Mouse (Mus musculus) kidney, postnatal 0 days (tissue): ENCODE results near the gene P2ry13. TPM values are rescaled to one million over a fixed set of nuclear protein-coding genes. Genes with fewer than 3 reads are reported as not detected.

ENCODE experiments used
- ATAC-seq: fragments of 200-750 bp; cut with Nextera tagmentation; replicated peaks from 2 replicates; pipeline ENCODE4 v1.8.0; 2017; ENCODE audit warnings: low read depth, moderate number of reproducible peaks, moderate TSS enrichment, moderate library complexity; ENCODE audit not compliant: low FRiP score
- DNase-seq: peaks from one replicate; pipeline ENCODE4 v3.0.0-alpha.2; 2016; ENCODE audit warnings: low spot score
- H3K27ac ChIP-seq: fragments of 300-500 bp; sonication (generic); 2 replicates; pipeline ENCODE4 v1.5.1; 2014; ENCODE audit warnings: mild to moderate bottlenecking
- H3K27me3 ChIP-seq: fragments of 300-500 bp; sonication (generic); 2 replicates; pipeline ENCODE4 v1.6.1; 2014; ENCODE audit warnings: low read length, mixed read lengths; ENCODE audit not compliant: insufficient read depth
- H3K36me3 ChIP-seq: fragments of 300-500 bp; sonication (generic); 2 replicates; pipeline ENCODE4 v1.6.1; 2014; ENCODE audit warnings: low read length, mixed read lengths; ENCODE audit not compliant: insufficient read depth
- H3K4me1 ChIP-seq: fragments of 300-500 bp; sonication (generic); replicated peaks from 2 replicates; pipeline ENCODE4 v1.6.1; 2014; ENCODE audit warnings: antibody characterized with exemption, low read length, mixed read lengths; ENCODE audit not compliant: insufficient read depth
- H3K4me2 ChIP-seq: fragments of 300-500 bp; sonication (generic); 2 replicates; pipeline ENCODE4 v1.6.1; 2014; ENCODE audit warnings: mild to moderate bottlenecking, low read length, moderate library complexity, mixed read lengths
- H3K4me3 ChIP-seq: fragments of 300-500 bp; sonication (generic); replicated peaks from 2 replicates; pipeline ENCODE4 v1.5.1; 2014; ENCODE audit warnings: low read depth, low read length
- H3K9ac ChIP-seq: fragments of 300-500 bp; sonication (generic); 2 replicates; pipeline ENCODE4 v1.6.1; 2014; ENCODE audit warnings: low read depth, low read length
- H3K9me3 ChIP-seq: fragments of 300-500 bp; sonication (generic); replicated peaks from 2 replicates; pipeline ENCODE4 v1.6.1; 2016; ENCODE audit warnings: low read length, inconsistent platforms, mixed read lengths
- CTCF ChIP-seq: IDR thresholded peaks from 2 replicates; pipeline ENCODE4 v1.5.1; 2016; ENCODE audit warnings: antibody characterized with exemption, low read depth, mild to moderate bottlenecking, moderate library complexity
- WGBS: fragments of 180-500 bp; shearing (Covaris S2); extraction: QIAGEN DNeasy Blood & Tissue Kit; methylation state at CpG from one replicate; pipeline ENCODE4 v1.1.7; 2014; 5-methylcytosine and 5-hydroxymethylcytosine counted together
- polyA plus RNA-seq: library from polyadenylated mRNA; unstranded; fragments of >200 nt; fragmentation: Nextera tagmentation; extraction: Ambion mirVana; gene quantifications from 2 replicates; pipeline ENCODE4 v1.2.1, GENCODE M21; 2015

Gene P2ry13
- polyA plus RNA-seq, 1 experiment from 2014 or later = 0.86 TPM

GRCm38 (mm10) chr3:59230912-59231311 is 20.2 kb upstream of the P2ry13 start:
- Histone ChIP-seq H3K9me3 (no peaks in the 10 kb centered on the region), H3K4me1 (no peaks in the 10 kb centered on the region; the same call in 1 of the 2 replicates), H3K4me3 (no peak overlapping the region), H3K4me2 (no peak overlapping the region), H3K27me3 (no peaks in the 10 kb centered on the region), H3K36me3 (no peaks in the 10 kb centered on the region), H3K27ac (no peak overlapping the region), H3K9ac (no peak overlapping the region)
- no peak for TF ChIP-seq CTCF
- peak; percentile 16 for DNase-seq
- 74% methylated on average over 3 of the region's 3 CpGs for WGBS
- no peak for ATAC-seq

GRCm38 (mm10) chr3:59228730-59229551 is 18.3 kb upstream of the P2ry13 start:
- Histone ChIP-seq H3K4me1 (no peaks in the 10 kb centered on the region; the same call in 1 of the 2 replicates), H3K4me3 (no peak overlapping the region), H3K9me3 (no peaks in the 10 kb centered on the region), H3K9ac (no peak overlapping the region), H3K27ac (peak overlapping the region; percentile 83), H3K4me2 (peak overlapping the region; percentile 27), H3K36me3 (no peaks in the 10 kb centered on the region), H3K27me3 (no peaks in the 10 kb centered on the region)
- ATAC-seq (peak; percentile 36; the same call in 1 of the 2 replicates), DNase-seq (peak; percentile 89)
- TF ChIP-seq CTCF = no peak
- 38% methylated on average over 10 of the region's 10 CpGs for WGBS

- Histone ChIP-seq H3K4me1 (no peaks in the 10 kb centered on the region; the same call in 1 of the 2 replicates), H3K27ac (no peak overlapping the region), H3K4me3 (no peak overlapping the region), H3K9me3 (no peaks in the 10 kb centered on the region), H3K36me3 (no peaks in the 10 kb centered on the region), H3K9ac (no peak overlapping the region), H3K4me2 (no peak overlapping the region), H3K27me3 (no peaks in the 10 kb centered on the region)
- no peak for DNase-seq
- 96% methylated on average over 9 of the region's 9 CpGs for WGBS
- no peak for ATAC-seq
- no peak for TF ChIP-seq CTCF
Observed at GRCm38 (mm10) chr3:59227696-59228095, 17.0 kb upstream of the P2ry13 start.

- Histone ChIP-seq H3K4me3 (no peak overlapping the region), H3K36me3 (no peaks in the 10 kb centered on the region), H3K4me2 (no peak overlapping the region), H3K4me1 (no peaks in the 10 kb centered on the region; the same call in 1 of the 2 replicates), H3K9me3 (no peaks in the 10 kb centered on the region), H3K27me3 (no peaks in the 10 kb centered on the region), H3K27ac (no peak overlapping the region), H3K9ac (no peak overlapping the region)
- no peak for TF ChIP-seq CTCF
- ATAC-seq = no peak
- DNase-seq = no peak
Observed at GRCm38 (mm10) chr3:59225411-59225810, 14.7 kb upstream of the P2ry13 start.

- Histone ChIP-seq H3K9me3 (no peaks in the 10 kb centered on the region), H3K36me3 (no peaks in the 10 kb centered on the region), H3K4me2 (no peak overlapping the region), H3K27ac (no peak overlapping the region), H3K4me1 (no peaks in the 10 kb centered on the region), H3K27me3 (no peaks in the 10 kb centered on the region), H3K9ac (no peak overlapping the region), H3K4me3 (no peak overlapping the region)
- DNase-seq = no peak
- no peak for ATAC-seq
- WGBS = 92% methylated on average over 2 of the region's 2 CpGs
- TF ChIP-seq CTCF = no peak
Observed at GRCm38 (mm10) chr3:59222303-59222702, 11.6 kb upstream of the P2ry13 start.

- H3K4me3 ChIP-seq = no peak overlapping the region
- 76% methylated on average over 2 of the region's 2 CpGs for WGBS
- DNase-seq (no peak), ATAC-seq (no peak)
- H3K27me3 ChIP-seq = no peaks in the 10 kb centered on the region
- TF ChIP-seq CTCF = no peak
- H3K9me3 ChIP-seq = no peaks in the 10 kb centered on the region
- no peaks in the 10 kb centered on the region for H3K4me1 ChIP-seq
- H3K27ac ChIP-seq = no peak overlapping the region
- no peaks in the 10 kb centered on the region for H3K36me3 ChIP-seq
- no peak overlapping the region for H3K4me2 ChIP-seq
- no peak overlapping the region for H3K9ac ChIP-seq
Observed at GRCm38 (mm10) chr3:59219326-59219725, 8.6 kb upstream of the P2ry13 start.
